8 mouse cellular contexts compared by ENCODE assay signal in the genomic region with DNA sequence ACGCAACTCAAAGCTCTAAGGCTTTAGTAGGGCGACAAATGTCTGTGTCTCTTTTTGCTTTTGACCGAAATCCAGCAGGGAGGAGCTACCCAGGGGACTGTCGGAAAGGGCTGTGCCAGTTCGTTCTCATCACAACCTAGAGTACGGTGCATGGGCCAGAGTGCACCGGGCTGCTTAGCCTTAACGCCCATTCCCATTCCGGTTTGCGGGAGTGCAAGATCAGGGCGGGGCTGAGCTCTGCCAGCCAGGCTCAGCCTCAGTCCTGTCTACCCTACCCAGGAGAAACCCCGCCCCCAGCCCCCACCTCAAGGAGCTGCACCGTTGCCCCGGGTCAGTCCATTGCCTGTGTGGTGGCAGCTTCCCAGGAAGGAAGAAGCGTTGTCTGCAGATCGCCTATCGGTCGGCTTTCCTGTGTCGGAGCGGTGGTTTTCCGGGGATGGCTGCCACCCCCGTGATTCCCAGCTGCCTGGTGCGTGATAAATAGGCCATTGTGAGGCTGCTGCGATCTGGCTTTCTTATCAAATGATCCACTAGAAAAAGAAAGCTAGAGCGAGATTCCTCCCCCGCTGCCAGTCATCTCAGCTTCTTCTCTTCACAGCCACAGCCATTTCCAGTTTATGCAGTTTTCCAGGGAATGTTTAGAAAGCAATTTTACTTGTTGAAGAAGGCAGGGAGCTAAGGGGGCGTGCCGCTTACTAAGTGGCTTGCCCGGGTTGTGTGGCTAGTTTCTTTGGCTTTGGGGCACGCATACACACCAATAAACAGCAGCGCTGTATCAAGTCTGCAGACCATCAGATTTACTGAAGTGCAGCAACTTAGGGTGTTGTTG.
DNase-seq lines count a peak whose midpoint lies in the region; ATAC-seq and TF ChIP-seq lines count a peak whose summit lies in the region.

No protein-coding gene starts in this region.

- peak; percentile 30 to 34 for DNase-seq in urinary bladder, adult 18-20 months (ENCODE audit: low spot score in 2 of 2)
- no peak for DNase-seq in urinary bladder, postnatal 10 days (ENCODE audit: low spot score)
- DNase-seq in heart, adult 9 months (ENCODE audit: low spot score in 2 of 2): peak; percentile 62 to 63
- peak; percentile 70 to 78 for DNase-seq in kidney, adult 8-10 months
- peak; percentile 47 for DNase-seq in limb, embryonic 14.5 days (ENCODE audit: low spot score)
- DNase-seq in spleen, postnatal 4 days (ENCODE audit: low spot score in 2 of 2): peak; percentile 35 to 70

- H3K9me3 ChIP-seq in embryonic facial prominence, embryonic 12.5 days: no peaks in the 10 kb centered on the region
- H3K9me3 ChIP-seq in limb, embryonic 14.5 days (ENCODE audit: control insufficient read depth, low read length): no peaks in the 10 kb centered on the region
- no peaks in the 10 kb centered on the region for H3K9me3 ChIP-seq in midbrain, embryonic 13.5 days

- 0 out of 2 replicates have a peak overlapping the region, but pooled peaks have one; percentile 41 for H3K27ac ChIP-seq in embryonic facial prominence, embryonic 12.5 days
- H3K27ac ChIP-seq in limb, embryonic 14.5 days (replicated peaks; ENCODE audit: low read depth, low read length): peak overlapping the region; percentile 44; the same call in 1 of the 2 replicates
- H3K27ac ChIP-seq in midbrain, embryonic 13.5 days: peak overlapping the region; percentile 85

- peak overlapping the region; percentile 81 for H3K4me2 ChIP-seq in embryonic facial prominence, embryonic 12.5 days (replicated peaks)
- H3K4me2 ChIP-seq in limb, embryonic 14.5 days (replicated peaks; ENCODE audit: low read depth, low read length, severe bottlenecking): peak overlapping the region; percentile 77
- peak overlapping the region; percentile 71 for H3K4me2 ChIP-seq in midbrain, embryonic 13.5 days (replicated peaks)

- no peak for TF ChIP-seq POLR2A in limb, embryonic 14.5 days (IDR thresholded peaks at IDR 0.05; ENCODE audit: borderline replicate concordance, extremely low read depth, insufficient read depth, insufficient read length)

- peak; percentile 91 for ATAC-seq in embryonic facial prominence, embryonic 12.5 days (ENCODE audit: insufficient number of reproducible peaks, insufficient read depth, low FRiP score, low TSS enrichment)
- ATAC-seq in limb, embryonic 14.5 days (ENCODE audit: low FRiP score, low read depth): peak; percentile 81
- ATAC-seq in midbrain, embryonic 13.5 days: peak; percentile 96

- H3K27me3 ChIP-seq in embryonic facial prominence, embryonic 12.5 days: no peaks in the 10 kb centered on the region
- H3K27me3 ChIP-seq in limb, embryonic 14.5 days (ENCODE audit: control insufficient read depth, insufficient read depth, low read length): no peaks in the 10 kb centered on the region
- no peaks in the 10 kb centered on the region for H3K27me3 ChIP-seq in midbrain, embryonic 13.5 days

- WGBS in embryonic facial prominence, embryonic 12.5 days: 2% methylated on average over 31 of the region's 31 CpGs
- WGBS in limb, embryonic 14.5 days: under 1% methylated on average over 31 of the region's 31 CpGs
- 3% methylated on average over 31 of the region's 31 CpGs for WGBS in midbrain, embryonic 13.5 days

- H3K4me1 ChIP-seq in embryonic facial prominence, embryonic 12.5 days: peaks cover 13% of the 10 kb centered on the region
- peaks cover 5% of the 10 kb centered on the region for H3K4me1 ChIP-seq in limb, embryonic 14.5 days (ENCODE audit: control insufficient read depth, insufficient read depth, low read length)
- peaks cover 16% of the 10 kb centered on the region; the same call in 1 of the 2 replicates for H3K4me1 ChIP-seq in midbrain, embryonic 13.5 days (replicated peaks)

- no peaks in the 10 kb centered on the region for H3K36me3 ChIP-seq in embryonic facial prominence, embryonic 12.5 days
- H3K36me3 ChIP-seq in limb, embryonic 14.5 days (ENCODE audit: control insufficient read depth, insufficient read depth, low read length): no peaks in the 10 kb centered on the region
- no peaks in the 10 kb centered on the region for H3K36me3 ChIP-seq in midbrain, embryonic 13.5 days

- H3K9ac ChIP-seq in embryonic facial prominence, embryonic 12.5 days: peak overlapping the region; percentile 45; the same call in 1 of the 2 replicates
- H3K9ac ChIP-seq in limb, embryonic 14.5 days (ENCODE audit: low read depth, low read length, severe bottlenecking): peak overlapping the region; percentile 52
- H3K9ac ChIP-seq in midbrain, embryonic 13.5 days (replicated peaks): peak overlapping the region; percentile 69

- peak overlapping the region; percentile 46 for H3K4me3 ChIP-seq in embryonic facial prominence, embryonic 12.5 days
- H3K4me3 ChIP-seq in limb, embryonic 14.5 days (replicated peaks; ENCODE audit: low read length): peak overlapping the region; percentile 47
- peak overlapping the region; percentile 50 for H3K4me3 ChIP-seq in midbrain, embryonic 13.5 days (replicated peaks)
